15 mouse cellular contexts compared by ENCODE assay signal in the genomic region with DNA sequence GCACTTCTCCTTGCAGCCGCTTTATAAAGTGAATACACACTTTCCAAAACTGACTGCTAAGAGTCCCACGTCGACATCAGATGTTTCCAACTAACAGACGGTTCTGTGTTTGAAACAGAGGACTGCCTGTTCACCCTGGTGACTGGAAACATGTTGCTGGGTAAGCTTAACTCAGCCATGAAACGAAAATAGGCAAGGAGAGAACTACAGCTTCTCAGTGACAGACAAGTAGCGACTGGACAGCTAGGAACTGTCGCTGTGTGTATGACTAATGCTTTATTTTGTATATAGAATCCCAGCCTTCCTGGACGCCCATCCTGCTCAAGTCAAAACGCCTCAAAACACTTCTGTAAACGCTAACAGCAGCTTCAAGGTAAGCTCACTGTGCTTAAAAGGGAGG. TPM values are rescaled to one million over a fixed set of nuclear protein-coding genes. Genes with fewer than 3 reads are reported as not detected.
DNase-seq lines count a peak whose midpoint lies in the region; ATAC-seq lines count a peak whose summit lies in the region.
"Had no signal": no experiment of that assay in that cellular context is flagged by ENCODE, and none has a peak within 500 bp of the region (broad histone marks: within the 10 kb centered on the region; RNA-seq: fewer than 3 reads in every experiment).

No protein-coding gene starts in this region.

- no peak for ATAC-seq in forebrain, embryonic 12.5 days (ENCODE audit: low FRiP score)
- ATAC-seq in forebrain, embryonic 11.5 days (replicated peaks; ENCODE audit: low FRiP score) = no peak
- ATAC-seq in limb, embryonic 12.5 days (ENCODE audit: insufficient number of reproducible peaks, insufficient read depth, low FRiP score, low TSS enrichment, low read depth) = no peak
- ATAC-seq in hindbrain, embryonic 11.5 days (ENCODE audit: low FRiP score) = no peak
- ATAC-seq in neural tube, embryonic 15.5 days (ENCODE audit: low FRiP score) = no peak
- ATAC-seq: intestine, postnatal 0 days had no signal

- 0 out of 2 replicates have a peak, but pooled peaks cover 7% of the 10 kb centered on the region for H3K9me3 ChIP-seq in forebrain, embryonic 12.5 days
- H3K9me3 ChIP-seq in forebrain, embryonic 11.5 days (ENCODE audit: control insufficient read depth, low read length) = no peaks in the 10 kb centered on the region; the same call in 1 of the 2 replicates
- peaks cover 6% of the 10 kb centered on the region; the same call in 1 of the 2 replicates for H3K9me3 ChIP-seq in limb, embryonic 12.5 days
- H3K9me3 ChIP-seq in limb, embryonic 10.5 days (replicated peaks) = no peaks in the 10 kb centered on the region
- H3K9me3 ChIP-seq in hindbrain, embryonic 11.5 days (ENCODE audit: control insufficient read depth, low read length) = no peaks in the 10 kb centered on the region
- no peaks in the 10 kb centered on the region for H3K9me3 ChIP-seq in neural tube, embryonic 15.5 days (replicated peaks)

- 75% methylated on average over 10 of the region's 10 CpGs for WGBS in forebrain, embryonic 12.5 days
- 84% methylated on average over 10 of the region's 10 CpGs for WGBS in forebrain, embryonic 11.5 days
- 75% methylated on average over 10 of the region's 10 CpGs for WGBS in limb, embryonic 12.5 days
- WGBS in limb, embryonic 10.5 days = 85% methylated on average over 10 of the region's 10 CpGs
- 76% methylated on average over 10 of the region's 10 CpGs for WGBS in hindbrain, embryonic 11.5 days
- 70% methylated on average over 10 of the region's 10 CpGs for WGBS in neural tube, embryonic 15.5 days

- H3K27ac ChIP-seq in forebrain, embryonic 12.5 days = peak overlapping the region; percentile 47; the same call in 1 of the 2 replicates
- no peak overlapping the region for H3K27ac ChIP-seq in forebrain, embryonic 11.5 days (ENCODE audit: low read depth, low read length)
- peak overlapping the region; percentile 59; the same call in 1 of the 2 replicates for H3K27ac ChIP-seq in limb, embryonic 12.5 days
- no peak overlapping the region for H3K27ac ChIP-seq in limb, embryonic 10.5 days
- peak overlapping the region; percentile 4; the same call in 1 of the 2 replicates for H3K27ac ChIP-seq in hindbrain, embryonic 11.5 days (ENCODE audit: low read depth, low read length)
- H3K27ac ChIP-seq in neural tube, embryonic 15.5 days (replicated peaks) = peak overlapping the region; percentile 66

- DNase-seq in forebrain, embryonic 11.5 days (ENCODE audit: low spot score) = no peak
- no peak for DNase-seq in limb, embryonic 10.5 days (ENCODE audit: low spot score)
- DNase-seq in hindbrain, embryonic 11.5 days (ENCODE audit: low spot score) = no peak
- no peak for DNase-seq in left cerebral cortex, adult 9 months (ENCODE audit: low spot score in 2 of 2)
- DNase-seq in left cerebral cortex, adult 18-20 months (ENCODE audit: low spot score in 2 of 2) = no peak
- DNase-seq: cerebellum, postnatal 14 days; gastrocnemius, postnatal 36 days; lung, postnatal 10 days; retina, postnatal 1 day had no signal

- no peak overlapping the region for H3K9ac ChIP-seq in forebrain, embryonic 12.5 days
- H3K9ac ChIP-seq in forebrain, embryonic 11.5 days (ENCODE audit: low read length) = no peak overlapping the region
- H3K9ac ChIP-seq in limb, embryonic 12.5 days (replicated peaks) = no peak overlapping the region
- no peak overlapping the region for H3K9ac ChIP-seq in hindbrain, embryonic 11.5 days (ENCODE audit: low read depth, low read length)
- no peak overlapping the region for H3K9ac ChIP-seq in neural tube, embryonic 15.5 days (replicated peaks)

- no peak overlapping the region for H3K4me3 ChIP-seq in forebrain, embryonic 12.5 days (replicated peaks)
- H3K4me3 ChIP-seq in forebrain, embryonic 11.5 days (ENCODE audit: low read depth, low read length) = no peak overlapping the region
- H3K4me3 ChIP-seq in limb, embryonic 12.5 days (replicated peaks) = no peak overlapping the region
- no peak overlapping the region for H3K4me3 ChIP-seq in limb, embryonic 10.5 days
- H3K4me3 ChIP-seq in hindbrain, embryonic 11.5 days (ENCODE audit: low read depth, low read length) = no peak overlapping the region
- no peak overlapping the region for H3K4me3 ChIP-seq in neural tube, embryonic 15.5 days (replicated peaks)
- H3K4me3 ChIP-seq: erythroblast, embryonic 14.5 days; myocyte had no signal

- peaks cover 18% of the 10 kb centered on the region for H3K36me3 ChIP-seq in forebrain, embryonic 12.5 days (replicated peaks)
- H3K36me3 ChIP-seq in forebrain, embryonic 11.5 days (ENCODE audit: control insufficient read depth, insufficient read depth, low read length) = no peaks in the 10 kb centered on the region; the same call in 1 of the 2 replicates
- no peaks in the 10 kb centered on the region for H3K36me3 ChIP-seq in limb, embryonic 12.5 days
- no peaks in the 10 kb centered on the region for H3K36me3 ChIP-seq in limb, embryonic 10.5 days
- H3K36me3 ChIP-seq in hindbrain, embryonic 11.5 days (ENCODE audit: control insufficient read depth, insufficient read depth, low read length) = no peaks in the 10 kb centered on the region
- H3K36me3 ChIP-seq in neural tube, embryonic 15.5 days = no peaks in the 10 kb centered on the region

- H3K27me3 ChIP-seq in forebrain, embryonic 12.5 days = no peaks in the 10 kb centered on the region
- no peaks in the 10 kb centered on the region for H3K27me3 ChIP-seq in forebrain, embryonic 11.5 days (ENCODE audit: control insufficient read depth, insufficient read depth, low read length)
- no peaks in the 10 kb centered on the region for H3K27me3 ChIP-seq in limb, embryonic 12.5 days
- H3K27me3 ChIP-seq in limb, embryonic 10.5 days (ENCODE audit: low read depth, poor library complexity, severe bottlenecking) = no peaks in the 10 kb centered on the region
- H3K27me3 ChIP-seq in hindbrain, embryonic 11.5 days (ENCODE audit: control insufficient read depth, insufficient read depth, low read length) = no peaks in the 10 kb centered on the region
- H3K27me3 ChIP-seq in neural tube, embryonic 15.5 days (replicated peaks) = no peaks in the 10 kb centered on the region

- H3K4me1 ChIP-seq in forebrain, embryonic 12.5 days = peaks cover 6% of the 10 kb centered on the region
- H3K4me1 ChIP-seq in forebrain, embryonic 11.5 days (replicated peaks; ENCODE audit: control insufficient read depth, insufficient read depth, low read length) = no peaks in the 10 kb centered on the region
- H3K4me1 ChIP-seq in limb, embryonic 12.5 days (replicated peaks) = no peaks in the 10 kb centered on the region
- no peaks in the 10 kb centered on the region for H3K4me1 ChIP-seq in limb, embryonic 10.5 days
- H3K4me1 ChIP-seq in hindbrain, embryonic 11.5 days (replicated peaks; ENCODE audit: control insufficient read depth, insufficient read depth, low read length) = no peaks in the 10 kb centered on the region
- peaks cover 4% of the 10 kb centered on the region; the same call in 1 of the 2 replicates for H3K4me1 ChIP-seq in neural tube, embryonic 15.5 days

- no peak overlapping the region for H3K4me2 ChIP-seq in forebrain, embryonic 12.5 days
- no peak overlapping the region for H3K4me2 ChIP-seq in forebrain, embryonic 11.5 days (ENCODE audit: low read depth, low read length, severe bottlenecking)
- H3K4me2 ChIP-seq in limb, embryonic 12.5 days = no peak overlapping the region
- no peak overlapping the region for H3K4me2 ChIP-seq in hindbrain, embryonic 11.5 days (replicated peaks; ENCODE audit: low read depth, low read length)
- H3K4me2 ChIP-seq in neural tube, embryonic 15.5 days = no peak overlapping the region

RNA-seq across cellular contexts. Expression of a gene that starts 21.3 kb away (rescaled TPM):
- polyA plus RNA-seq in forebrain, embryonic 12.5 days (2016; fragmentation: Nextera tagmentation; extraction: Ambion mirVana) = 49.5 and 49.6 TPM in 2 replicates
- 45.3 and 48.8 TPM in 2 replicates for polyA plus RNA-seq in forebrain, embryonic 11.5 days (2014; fragmentation: Nextera tagmentation; extraction: Ambion mirVana)
- 6.1 and 6.3 TPM in 2 replicates for polyA plus RNA-seq in limb, embryonic 12.5 days (2016; fragmentation: Nextera tagmentation; extraction: Ambion mirVana)
- polyA plus RNA-seq in limb, embryonic 10.5 days (2016; fragmentation: Nextera tagmentation; extraction: Ambion mirVana) = 2.1 and 3.1 TPM in 2 replicates
- 51.6 and 56.3 TPM in 2 replicates for polyA plus RNA-seq in hindbrain, embryonic 11.5 days (2014; fragmentation: Nextera tagmentation; extraction: Ambion mirVana)
- polyA plus RNA-seq in neural tube, embryonic 15.5 days (2015; fragmentation: Nextera tagmentation; extraction: Ambion mirVana) = 34.8 and 40.1 TPM in 2 replicates
- 100 to 1,000 TPM; 145 TPM for total RNA-seq in left cerebral cortex, adult 18-20 months (2021)

Comparison
In these comparisons a context has a peak if more than half of its experiments do, and no peak if none do; other contexts are left out.
1. H3K27ac ChIP-seq: peak in forebrain, embryonic 12.5 days (single experiment), limb, embryonic 12.5 days (single experiment), hindbrain, embryonic 11.5 days (single experiment) and neural tube, embryonic 15.5 days (single experiment); none in forebrain, embryonic 11.5 days (single experiment) and limb, embryonic 10.5 days (single experiment).